Mouse (Mus musculus): ENCODE results near the gene Fbxl13.

Fbxl13 gene

GRCm38 (mm10) chr5:21645439-21646132 is at the start of gene Fbxl13, which contains the start of gene Armc10:
Gene Fbxl13, minus strand, starts transcription at chr5:21645634.
Gene Armc10, plus strand, starts transcription at chr5:21645813.
- peak; percentile 78 for DNase-seq (ENCODE audit: low spot score)

- DNase-seq (ENCODE audit: low spot score): no peak
Observed at GRCm38 (mm10) chr5:21694854-21695490, 49.5 kb upstream of the Fbxl13 start.

- DNase-seq (ENCODE audit: low spot score): no peak
Observed at GRCm38 (mm10) chr5:21693372-21693870, 48.0 kb upstream of the Fbxl13 start.

- no peak for DNase-seq (ENCODE audit: low spot score)
Observed at GRCm38 (mm10) chr5:21692230-21692629, 46.8 kb upstream of the Fbxl13 start.

GRCm38 (mm10) chr5:21687042-21687441 is 41.6 kb upstream of the Fbxl13 start:
- DNase-seq (ENCODE audit: low spot score): no peak

- no peak for DNase-seq (ENCODE audit: low spot score)
Observed at GRCm38 (mm10) chr5:21685001-21685400, 39.6 kb upstream of the Fbxl13 start.

GRCm38 (mm10) chr5:21683811-21684210 is 38.4 kb upstream of the Fbxl13 start:
- no peak for DNase-seq (ENCODE audit: low spot score)

GRCm38 (mm10) chr5:21680940-21681339 is 35.5 kb upstream of the Fbxl13 start:
- no peak for DNase-seq (ENCODE audit: low spot score)

GRCm38 (mm10) chr5:21680029-21680428 is 34.6 kb upstream of the Fbxl13 start:
- no peak for DNase-seq (ENCODE audit: low spot score)

GRCm38 (mm10) chr5:21678363-21678762 is 32.9 kb upstream of the Fbxl13 start:
- no peak for DNase-seq (ENCODE audit: low spot score)

- DNase-seq (ENCODE audit: low spot score): no peak
Observed at GRCm38 (mm10) chr5:21677939-21678338, 32.5 kb upstream of the Fbxl13 start.

- no peak for DNase-seq (ENCODE audit: low spot score)
Observed at GRCm38 (mm10) chr5:21675494-21675893, 30.1 kb upstream of the Fbxl13 start.

- DNase-seq (ENCODE audit: low spot score): no peak
Observed at GRCm38 (mm10) chr5:21675019-21675418, 29.6 kb upstream of the Fbxl13 start.

GRCm38 (mm10) chr5:21673742-21674141 is 28.3 kb upstream of the Fbxl13 start:
- DNase-seq (ENCODE audit: low spot score): no peak

- peak; percentile 72 for DNase-seq (ENCODE audit: low spot score)
Observed at GRCm38 (mm10) chr5:21672812-21673635, 27.6 kb upstream of the Fbxl13 start.

- no peak for DNase-seq (ENCODE audit: low spot score)
Observed at GRCm38 (mm10) chr5:21669307-21669706, 23.9 kb upstream of the Fbxl13 start.

- DNase-seq (ENCODE audit: low spot score): no peak
Observed at GRCm38 (mm10) chr5:21667191-21668137, 22.0 kb upstream of the Fbxl13 start.

GRCm38 (mm10) chr5:21663081-21663480 is 17.6 kb upstream of the Fbxl13 start:
- DNase-seq (ENCODE audit: low spot score): no peak

GRCm38 (mm10) chr5:21660850-21661249 is 15.4 kb upstream of the Fbxl13 start:
- no peak for DNase-seq (ENCODE audit: low spot score)

GRCm38 (mm10) chr5:21658623-21659395 is 13.4 kb upstream of the Fbxl13 start:
- peak; percentile 47 for DNase-seq (ENCODE audit: low spot score)

- DNase-seq (ENCODE audit: low spot score): no peak
Observed at GRCm38 (mm10) chr5:21658038-21658437, 12.6 kb upstream of the Fbxl13 start.
